Mouse (Mus musculus): ENCODE measurements at regions not wholly inside any gene's neighbourhood (a gene's known extent, or its start where the extent isn't known, plus 50 kb on each side); places are given as distances from the start of the nearest gene placed in this dataset.

- no peak for DNase-seq (ENCODE audit: low spot score)
- Histone ChIP-seq H3K9ac (ENCODE audit: low read depth, low read length, severe bottlenecking) (no peak overlapping the region), H3K4me3 (replicated peaks; ENCODE audit: low read length) (no peak overlapping the region), H3K27ac (replicated peaks; ENCODE audit: low read depth, low read length) (no peak overlapping the region), H3K4me2 (replicated peaks; ENCODE audit: low read depth, low read length, severe bottlenecking) (no peak overlapping the region), H3K4me1 (ENCODE audit: control insufficient read depth, insufficient read depth, low read length) (no peaks in the 10 kb centered on the region), H3K9me3 (ENCODE audit: control insufficient read depth, low read length) (no peaks in the 10 kb centered on the region), H3K27me3 (ENCODE audit: control insufficient read depth, insufficient read depth, low read length) (no peaks in the 10 kb centered on the region), H3K36me3 (ENCODE audit: control insufficient read depth, insufficient read depth, low read length) (no peaks in the 10 kb centered on the region)
- 68% methylated on average over 3 of the region's 3 CpGs for WGBS
- no peak for TF ChIP-seq POLR2A (IDR thresholded peaks at IDR 0.05; ENCODE audit: borderline replicate concordance, extremely low read depth, insufficient read depth, insufficient read length)
- ATAC-seq (ENCODE audit: low FRiP score, low read depth): no peak
Observed at GRCm38 (mm10) chr16:78156876-78157232, 144.4 kb upstream of the Cxadr start.

- DNase-seq (ENCODE audit: low spot score) (peak; percentile 83), ATAC-seq (ENCODE audit: low FRiP score, low read depth) (peak; percentile 89)
- H3K4me2 ChIP-seq (replicated peaks; ENCODE audit: low read depth, low read length, severe bottlenecking): no peak overlapping the region
- TF ChIP-seq POLR2A (IDR thresholded peaks at IDR 0.05; ENCODE audit: borderline replicate concordance, extremely low read depth, insufficient read depth, insufficient read length): no peak
- H3K9me3 ChIP-seq (ENCODE audit: control insufficient read depth, low read length): no peaks in the 10 kb centered on the region
- no peak overlapping the region for H3K9ac ChIP-seq (ENCODE audit: low read depth, low read length, severe bottlenecking)
- 34% methylated on average over 7 of the region's 7 CpGs for WGBS
- H3K36me3 ChIP-seq (ENCODE audit: control insufficient read depth, insufficient read depth, low read length): no peaks in the 10 kb centered on the region
- no peak overlapping the region for H3K27ac ChIP-seq (replicated peaks; ENCODE audit: low read depth, low read length)
- H3K27me3 ChIP-seq (ENCODE audit: control insufficient read depth, insufficient read depth, low read length): no peaks in the 10 kb centered on the region
- no peaks in the 10 kb centered on the region for H3K4me1 ChIP-seq (ENCODE audit: control insufficient read depth, insufficient read depth, low read length)
- no peak overlapping the region for H3K4me3 ChIP-seq (replicated peaks; ENCODE audit: low read length)
Observed at GRCm38 (mm10) chr16:78156138-78156875, 145.0 kb upstream of the Cxadr start.

DNA sequence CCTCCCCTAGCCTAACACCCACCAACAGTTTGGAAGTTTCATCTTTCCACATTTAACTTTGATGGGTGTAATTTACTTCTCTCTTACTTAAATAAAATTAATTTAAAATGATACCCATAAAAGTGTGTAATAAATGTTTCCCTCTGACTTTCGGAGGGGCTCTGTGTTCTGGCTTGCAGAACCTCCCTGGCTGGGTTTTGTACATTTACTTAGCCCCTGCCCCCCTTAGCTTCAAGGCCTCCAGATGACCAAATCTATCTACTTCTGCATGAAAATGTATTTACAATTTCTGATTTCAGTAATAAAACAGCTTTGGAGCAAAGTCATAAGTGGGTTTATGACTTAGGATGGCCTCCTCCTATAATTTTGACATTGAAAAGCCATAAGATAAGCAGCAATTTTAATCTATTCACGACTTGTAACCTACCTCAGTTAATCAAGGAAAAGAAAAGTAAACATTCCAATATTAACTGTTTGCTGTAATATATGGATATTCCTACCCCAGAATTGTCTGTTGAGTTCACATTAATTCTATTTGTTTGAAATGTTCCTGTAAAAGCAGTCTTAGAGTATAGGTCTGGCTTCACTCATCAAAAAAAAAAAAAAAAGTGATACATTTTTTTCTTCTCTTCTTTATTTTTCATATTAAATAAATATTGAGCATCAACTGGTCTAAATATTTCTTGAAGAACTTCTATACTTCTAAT, 147.2 kb upstream of the Cxadr start:
- Histone ChIP-seq H3K4me3 (replicated peaks; ENCODE audit: low read length) (no peak overlapping the region), H3K27me3 (ENCODE audit: control insufficient read depth, insufficient read depth, low read length) (no peaks in the 10 kb centered on the region), H3K27ac (replicated peaks; ENCODE audit: low read depth, low read length) (no peak overlapping the region), H3K9ac (ENCODE audit: low read depth, low read length, severe bottlenecking) (no peak overlapping the region), H3K36me3 (ENCODE audit: control insufficient read depth, insufficient read depth, low read length) (no peaks in the 10 kb centered on the region), H3K4me1 (ENCODE audit: control insufficient read depth, insufficient read depth, low read length) (no peaks in the 10 kb centered on the region), H3K9me3 (ENCODE audit: control insufficient read depth, low read length) (no peaks in the 10 kb centered on the region), H3K4me2 (replicated peaks; ENCODE audit: low read depth, low read length, severe bottlenecking) (no peak overlapping the region)
- WGBS: 40% methylated on average over 2 of the region's 2 CpGs
- no peak for DNase-seq (ENCODE audit: low spot score)
- TF ChIP-seq POLR2A (IDR thresholded peaks at IDR 0.05; ENCODE audit: borderline replicate concordance, extremely low read depth, insufficient read depth, insufficient read length): no peak
- no peak for ATAC-seq (ENCODE audit: low FRiP score, low read depth)

DNA sequence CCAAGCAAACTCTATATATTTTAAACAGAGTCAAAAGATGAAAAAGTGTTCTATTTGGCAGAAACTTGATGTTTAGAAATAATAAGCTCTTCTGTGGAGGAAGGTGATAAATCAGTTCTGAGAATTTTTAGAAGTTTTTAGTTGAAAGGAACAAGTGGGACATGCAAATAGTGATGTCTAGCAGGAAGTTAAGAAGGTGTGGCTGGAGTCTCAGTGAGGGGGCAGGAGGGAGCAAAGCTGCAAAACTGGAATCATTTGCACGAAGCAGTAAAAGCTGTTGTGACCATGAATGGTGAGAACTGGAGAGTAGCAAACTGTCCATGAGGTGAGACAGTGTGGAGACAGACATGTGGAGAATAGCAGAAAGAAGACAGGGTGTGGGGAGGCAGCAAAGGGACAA, 157.1 kb upstream of the Cxadr start:
- Histone ChIP-seq H3K27me3 (ENCODE audit: control insufficient read depth, insufficient read depth, low read length) (no peaks in the 10 kb centered on the region), H3K9me3 (ENCODE audit: control insufficient read depth, low read length) (no peaks in the 10 kb centered on the region; the same call in 1 of the 2 replicates), H3K36me3 (ENCODE audit: control insufficient read depth, insufficient read depth, low read length) (no peaks in the 10 kb centered on the region), H3K27ac (replicated peaks; ENCODE audit: low read depth, low read length) (no peak overlapping the region), H3K4me3 (replicated peaks; ENCODE audit: low read length) (no peak overlapping the region), H3K4me1 (ENCODE audit: control insufficient read depth, insufficient read depth, low read length) (no peaks in the 10 kb centered on the region), H3K9ac (ENCODE audit: low read depth, low read length, severe bottlenecking) (no peak overlapping the region), H3K4me2 (replicated peaks; ENCODE audit: low read depth, low read length, severe bottlenecking) (no peak overlapping the region)
- ATAC-seq (ENCODE audit: low FRiP score, low read depth): no peak
- TF ChIP-seq POLR2A (IDR thresholded peaks at IDR 0.05; ENCODE audit: borderline replicate concordance, extremely low read depth, insufficient read depth, insufficient read length): no peak
- no peak for DNase-seq (ENCODE audit: low spot score)
- WGBS: 61% methylated on average over 1 of the region's 1 CpGs

GRCm38 (mm10) chr16:78135501-78135900, 165.8 kb upstream of the Cxadr start:
- Histone ChIP-seq H3K9ac (ENCODE audit: low read depth, low read length, severe bottlenecking) (no peak overlapping the region), H3K27ac (replicated peaks; ENCODE audit: low read depth, low read length) (no peak overlapping the region), H3K27me3 (ENCODE audit: control insufficient read depth, insufficient read depth, low read length) (no peaks in the 10 kb centered on the region), H3K9me3 (ENCODE audit: control insufficient read depth, low read length) (no peaks in the 10 kb centered on the region; the same call in 1 of the 2 replicates), H3K4me2 (replicated peaks; ENCODE audit: low read depth, low read length, severe bottlenecking) (no peak overlapping the region), H3K4me1 (ENCODE audit: control insufficient read depth, insufficient read depth, low read length) (no peaks in the 10 kb centered on the region), H3K36me3 (ENCODE audit: control insufficient read depth, insufficient read depth, low read length) (no peaks in the 10 kb centered on the region), H3K4me3 (replicated peaks; ENCODE audit: low read length) (no peak overlapping the region)
- ATAC-seq (ENCODE audit: low FRiP score, low read depth) (no peak), DNase-seq (ENCODE audit: low spot score) (no peak)
- WGBS: 80% methylated on average over 5 of the region's 5 CpGs
- no peak for TF ChIP-seq POLR2A (IDR thresholded peaks at IDR 0.05; ENCODE audit: borderline replicate concordance, extremely low read depth, insufficient read depth, insufficient read length)
